Mouse (Mus musculus) ES-E14 (cell line): ENCODE measurements at regions not wholly inside any gene's neighbourhood (a gene's known extent, or its start where the extent isn't known, plus 50 kb on each side); places are given as distances from the start of the nearest gene placed in this dataset.
A peak's percentile ranks its signal among the peaks of the same experiment; 100 is the strongest.

Experiments
- DNase-seq: peaks from one replicate; pipeline ENCODE4 v3.0.0-alpha.2; 2013; ENCODE audit warnings: low read depth, low spot score
- H3K27ac ChIP-seq: 2 replicates; pipeline ENCODE4 v1.5.1; 2012; ENCODE audit warnings: low read depth, mild to moderate bottlenecking, low read length, moderate library complexity, mixed read lengths; ENCODE audit not compliant: poor library complexity, insufficient read depth, severe bottlenecking
- H3K36me3 ChIP-seq: 2 replicates; pipeline ENCODE4 v1.6.1; 2012; ENCODE audit warnings: mild to moderate bottlenecking, low read length, moderate library complexity, mixed read lengths; ENCODE audit not compliant: control insufficient read depth, poor library complexity, insufficient read depth, severe bottlenecking
- H3K4me1 ChIP-seq, 2 experiments: fragments of 150-350 bp in 1 of 2; sonication (generic) in 1 of 2; 2 replicates each; pipeline ENCODE4 v1.6.1; 2012; ENCODE audit warnings: low read length in 2 of 2, mild to moderate bottlenecking in 1 of 2, mixed read lengths in 1 of 2; ENCODE audit not compliant: control insufficient read depth in 2 of 2, insufficient read depth in 2 of 2, poor library complexity in 1 of 2
- H3K4me3 ChIP-seq, 2 experiments: fragments of 150-350 bp in 1 of 2; sonication (generic) in 1 of 2; 2 replicates each; pipeline ENCODE4 v1.5.1; 2012; ENCODE audit warnings: low read length in 2 of 2, low read depth in 1 of 2, mild to moderate bottlenecking in 1 of 2, mixed read lengths in 1 of 2; ENCODE audit not compliant: insufficient read depth in 1 of 2, poor library complexity in 1 of 2, severe bottlenecking in 1 of 2
- H3K9ac ChIP-seq: 2 replicates; pipeline ENCODE4 v1.6.1; 2012; ENCODE audit warnings: low read depth, mild to moderate bottlenecking, low read length, mixed read lengths; ENCODE audit not compliant: poor library complexity, insufficient read depth, severe bottlenecking
- H3K9me3 ChIP-seq: fragments of 150-350 bp; sonication (generic); 2 replicates; pipeline ENCODE4 v1.6.1; 2012; ENCODE audit warnings: low read depth, mild to moderate bottlenecking, low read length; ENCODE audit not compliant: control insufficient read depth, insufficient read depth
- CHD2 ChIP-seq: IDR thresholded peaks from 2 replicates; pipeline ENCODE4 v1.6.1; 2014; ENCODE audit warnings: mild to moderate bottlenecking, low read depth, low read length, inconsistent platforms
- HCFC1 ChIP-seq: IDR thresholded peaks from 2 replicates; pipeline ENCODE4 v1.6.1; 2012; ENCODE audit warnings: low read length, inconsistent platforms, borderline replicate concordance; ENCODE audit not compliant: insufficient read depth
- MAFK ChIP-seq: IDR thresholded peaks from 2 replicates; pipeline ENCODE4 v1.6.1; 2014; ENCODE audit warnings: mild to moderate bottlenecking, low read depth, low read length, inconsistent platforms; ENCODE audit not compliant: insufficient read depth
- ZC3H11A ChIP-seq: IDR thresholded peaks from 2 replicates; pipeline ENCODE4 v1.6.1; 2012; ENCODE audit warnings: low read depth, mild to moderate bottlenecking, inconsistent platforms, low read length, borderline replicate concordance
- ZNF384 ChIP-seq: IDR thresholded peaks from 2 replicates; pipeline ENCODE4 v1.6.1; 2012; ENCODE audit warnings: low read depth, low read length, inconsistent platforms
- in situ Hi-C, 2 experiments: fragments of 600-800 bp; cut with MboI; formaldehyde crosslinking; loops; one replicate each; pipeline ENCODE4 v1.15.1; 2025; ENCODE audit warnings: low sequenced_read_pairs in 2 of 2, inconsistent platforms in 1 of 2; ENCODE audit not compliant: unreplicated experiment in 2 of 2

DNA sequence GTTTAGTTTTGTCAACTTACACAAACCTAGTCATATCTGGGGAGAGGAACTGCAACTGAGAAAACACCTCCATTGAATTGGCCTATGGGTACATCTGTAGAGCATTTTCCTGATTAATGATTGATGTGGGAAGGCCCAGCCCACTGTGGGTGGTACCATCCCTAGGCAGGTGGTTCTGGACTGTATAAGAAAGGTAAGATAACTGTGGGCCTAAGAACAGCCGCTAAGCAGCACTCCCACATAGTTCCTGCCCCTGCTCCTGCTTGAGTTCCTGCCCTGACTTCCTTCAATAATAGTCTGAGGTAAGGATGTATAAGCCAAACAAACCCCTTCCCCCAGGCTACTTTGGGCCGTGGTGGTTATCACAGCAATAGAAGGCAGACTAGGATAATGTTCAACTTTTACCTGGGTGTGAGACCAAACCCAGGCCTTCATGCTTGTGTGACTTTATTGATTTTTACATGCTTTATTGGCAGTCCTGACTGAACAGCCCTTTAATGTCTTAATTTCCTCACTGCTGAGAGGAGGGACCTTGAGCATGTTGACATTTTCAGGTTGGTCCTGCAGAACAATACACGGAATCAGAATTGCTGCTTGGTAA, 78.8 kb upstream of the Camk1g start:
- no peak overlapping the region for H3K27ac ChIP-seq
- TF ChIP-seq MAFK (no peak), CHD2 (no peak), ZNF384 (no peak), HCFC1 (no peak), ZC3H11A (no peak)
- in situ Hi-C loops, result no loop called here

DNA sequence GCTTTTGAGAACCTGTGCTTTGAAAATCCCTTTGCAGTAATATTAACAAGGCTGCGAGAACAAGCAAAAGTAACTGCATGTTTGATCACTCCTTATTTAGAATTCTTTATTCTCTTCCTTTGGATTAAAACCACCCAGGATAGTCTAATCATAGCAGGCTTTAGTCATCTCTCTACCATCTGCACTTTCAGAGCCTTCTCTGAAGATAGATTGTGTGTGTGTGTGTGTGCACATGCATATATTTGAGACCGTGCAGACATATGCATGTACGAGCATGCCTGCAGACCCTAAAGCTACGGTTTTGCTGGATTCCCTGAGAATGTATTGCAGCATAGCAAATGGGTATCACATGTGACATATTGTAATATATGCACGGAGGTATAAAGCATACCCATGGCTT, 77.5 kb upstream of the Camk1g start:
- TF ChIP-seq ZNF384 (no peak), ZC3H11A (no peak), CHD2 (no peak), MAFK (no peak), HCFC1 (no peak)
- no peak for DNase-seq
- in situ Hi-C loops, result no loop called here

More for the DNA sequence above, 78.8 kb upstream of the Camk1g start:
- H3K4me1 ChIP-seq, result peaks cover 0 to 3% of the 10 kb centered on the region in 2 experiments; a peak in 2 of 4 replicates
- no peak overlapping the region for H3K4me3 ChIP-seq
- H3K9ac ChIP-seq, result no peak overlapping the region
- no peaks in the 10 kb centered on the region for H3K36me3 ChIP-seq
- no peak for DNase-seq
- H3K9me3 ChIP-seq, result no peaks in the 10 kb centered on the region

DNA sequence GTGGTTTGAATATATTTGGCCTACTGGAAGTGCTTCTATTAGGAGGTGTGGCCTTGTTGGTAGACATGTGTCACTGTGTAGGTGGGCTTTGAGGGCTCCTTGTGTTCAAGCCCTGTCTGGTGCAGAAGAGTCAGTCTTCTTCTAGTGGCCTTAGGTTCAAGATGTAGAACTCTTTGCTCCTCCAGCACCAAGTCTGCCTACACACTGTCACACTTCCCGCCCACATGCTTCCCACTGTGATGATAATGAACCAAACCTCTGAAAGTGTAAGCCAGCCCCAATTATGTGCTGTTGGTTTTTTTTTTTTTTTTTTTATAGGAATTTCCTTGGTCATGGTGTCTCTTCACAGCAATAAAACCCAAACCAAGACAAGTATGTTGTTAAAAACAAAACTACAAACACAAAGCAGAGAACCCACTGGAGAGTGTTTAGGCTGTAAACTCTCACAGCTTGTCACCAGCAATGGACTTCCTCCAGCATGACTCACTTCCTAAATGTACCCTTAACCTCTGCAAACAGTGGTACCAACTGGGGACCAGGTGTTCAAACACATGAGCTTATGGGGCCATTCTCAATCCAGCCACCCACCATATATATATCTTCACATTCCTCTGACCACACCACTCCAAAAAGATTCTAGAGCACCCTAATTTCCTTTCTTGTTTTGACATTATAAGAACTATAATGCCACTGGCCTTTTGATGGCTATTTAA, 74.0 kb upstream of the Camk1g start:
- H3K4me1 ChIP-seq, result no peaks in the 10 kb centered on the region
- no peaks in the 10 kb centered on the region for H3K9me3 ChIP-seq
- no peak overlapping the region for H3K27ac ChIP-seq
- no peaks in the 10 kb centered on the region for H3K36me3 ChIP-seq
- in situ Hi-C loops, result no loop called here
- no peak for DNase-seq
- no peak for TF ChIP-seq ZNF384
- no peak for TF ChIP-seq ZC3H11A
- TF ChIP-seq HCFC1, result no peak
- no peak for TF ChIP-seq CHD2
- no peak for TF ChIP-seq MAFK
- no peak overlapping the region for H3K9ac ChIP-seq
- H3K4me3 ChIP-seq, result no peak overlapping the region

More for the DNA sequence above, 77.5 kb upstream of the Camk1g start:
- no peak overlapping the region for H3K9ac ChIP-seq
- H3K4me3 ChIP-seq, result no peak overlapping the region
- H3K27ac ChIP-seq, result no peak overlapping the region
- H3K36me3 ChIP-seq, result no peaks in the 10 kb centered on the region
- peaks cover 0 to 3% of the 10 kb centered on the region in 2 experiments; a peak in 2 of 4 replicates for H3K4me1 ChIP-seq
- H3K9me3 ChIP-seq, result no peaks in the 10 kb centered on the region

- Histone ChIP-seq H3K4me1 (no peaks in the 10 kb centered on the region), H3K9ac (no peak overlapping the region), H3K9me3 (no peaks in the 10 kb centered on the region), H3K27ac (no peak overlapping the region), H3K4me3 (no peak overlapping the region), H3K36me3 (no peaks in the 10 kb centered on the region)
- TF ChIP-seq MAFK (no peak), ZNF384 (no peak), ZC3H11A (no peak; the same call in 1 of the 2 replicates), HCFC1 (no peak), CHD2 (no peak)
- in situ Hi-C loops, result no loop called here
- DNase-seq, result peak; percentile 40
Measured at GRCm38 (mm10) chr1:193440512-193440911, 70.4 kb upstream of the Camk1g start.

- DNase-seq, result no peak
- Histone ChIP-seq H3K9ac (no peak overlapping the region), H3K27ac (no peak overlapping the region), H3K4me3 (no peak overlapping the region), H3K9me3 (no peaks in the 10 kb centered on the region), H3K4me1 (no peaks in the 10 kb centered on the region), H3K36me3 (no peaks in the 10 kb centered on the region)
- in situ Hi-C loops, result no loop called here
- TF ChIP-seq ZNF384 (no peak), ZC3H11A (no peak), HCFC1 (no peak), MAFK (no peak), CHD2 (no peak)
Measured at GRCm38 (mm10) chr1:193434281-193434680, 64.2 kb upstream of the Camk1g start.
